Mouse (Mus musculus) colon, adult 2 months (tissue): Measurements from ENCODE around the gene Gdi2. TPM values are rescaled to one million over a fixed set of nuclear protein-coding genes. Genes with fewer than 3 reads are reported as not detected.

Experiments
- polyA plus RNA-seq: library from polyadenylated mRNA; depleted of rRNA; stranded (reverse); fragments of >200 nt; gene quantifications from 2 replicates; pipeline ENCODE4 v1.2.3, GENCODE M21; 2012; rRNA removed

The Gdi2 gene
- polyA plus RNA-seq, result 148 and 205 TPM in 2 replicates

DNA sequence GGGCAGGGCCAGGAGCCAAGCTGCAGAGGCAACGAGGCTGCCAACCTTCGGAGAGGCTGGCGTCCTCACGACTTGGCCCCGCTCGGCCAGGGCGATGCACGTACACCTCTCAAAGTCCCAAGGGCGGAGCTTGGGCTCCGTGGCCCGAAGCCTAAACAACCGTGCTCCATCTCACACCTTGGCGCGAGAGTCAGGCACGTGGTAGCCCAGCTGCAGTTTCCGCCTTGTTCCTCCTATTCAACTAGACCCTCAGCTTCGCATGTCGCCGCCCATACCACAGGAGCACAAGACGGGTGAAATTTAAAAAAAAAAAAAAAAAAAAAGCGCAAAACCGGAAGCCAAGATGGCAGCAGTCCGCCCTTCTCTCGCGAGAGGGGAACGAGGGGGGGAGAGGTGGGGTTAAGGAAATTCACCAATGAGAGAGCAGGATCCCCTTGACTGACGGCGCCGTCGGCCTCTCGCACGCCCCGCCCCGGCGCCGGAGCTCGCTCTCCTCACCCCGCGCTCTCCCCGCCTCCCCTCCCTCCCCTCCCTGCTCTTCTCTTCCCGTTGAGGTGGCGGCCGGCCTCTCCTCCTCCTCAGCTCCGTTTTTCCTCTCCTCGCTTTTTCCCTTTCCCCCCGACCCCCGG is at the start of gene Gdi2:
Gene Gdi2 (plus strand): TSS at position 470 of the 629 bp plus-strand sequence.

GRCm38 (mm10) chr13:3610795-3611438 is 73.1 kb downstream of the Gdi2 start, which contains the start of gene Fam208b:
TSS of gene Fam208b (minus strand) at chr13:3611108.

Other genes starting within 250 kb of the Gdi2 start
- gene Fam208b, start 73.0 kb downstream of the Gdi2 start, polyA plus RNA-seq, result 1.1 and 1.3 TPM in 2 replicates
- 14.8 and 21.3 TPM in 2 replicates for gene Asb13, start 96.0 kb downstream of the Gdi2 start, polyA plus RNA-seq